22 mouse cellular contexts compared by ENCODE assay signal in genomic region chr14:62018804-62019203, GRCm38 (mm10).
"Had no signal": no experiment of that assay in that cellular context is flagged by ENCODE, and none has a peak within 500 bp of the region (broad histone marks: within the 10 kb centered on the region; RNA-seq: fewer than 3 reads in every experiment).

No protein-coding gene starts in this region.

- H3K4me3 ChIP-seq: liver, embryonic 13.5 days; liver, embryonic 15.5 days; lung, embryonic 15.5 days; megakaryocyte, embryonic 14.5 days; midbrain, embryonic 13.5 days; midbrain, embryonic 15.5 days; myocyte; neural tube, embryonic 13.5 days; neural tube, embryonic 15.5 days had no signal

- H3K9ac ChIP-seq: liver, embryonic 13.5 days; liver, embryonic 15.5 days; liver, postnatal 0 days; lung, embryonic 15.5 days; midbrain, embryonic 13.5 days; midbrain, embryonic 15.5 days; neural tube, embryonic 13.5 days; neural tube, embryonic 15.5 days had no signal

- H3K4me2 ChIP-seq: liver, embryonic 11.5 days; liver, embryonic 13.5 days; liver, embryonic 15.5 days; lung, embryonic 15.5 days; midbrain, embryonic 11.5 days; midbrain, embryonic 13.5 days; midbrain, embryonic 15.5 days; neural tube, embryonic 13.5 days; neural tube, embryonic 15.5 days had no signal

- H3K27me3 ChIP-seq: liver, embryonic 13.5 days; liver, embryonic 15.5 days; lung, embryonic 15.5 days; midbrain, embryonic 13.5 days; midbrain, embryonic 15.5 days; neural tube, embryonic 13.5 days; neural tube, embryonic 15.5 days had no signal

- DNase-seq: liver, embryonic 13.5 days; liver, postnatal 0 days; retina, postnatal 1 day; right cerebral cortex, adult 18-20 months; right cerebral cortex, postnatal 25 days; right cerebral cortex, postnatal 4 days; spleen, adult 18-20 months; thymus, adult 18-20 months; thymus, postnatal 14 days; thymus, postnatal 36 days had no signal

- H3K4me1 ChIP-seq: liver, embryonic 13.5 days; liver, embryonic 15.5 days; megakaryocyte, embryonic 14.5 days; midbrain, embryonic 13.5 days; midbrain, embryonic 15.5 days had no signal

- H3K9me3 ChIP-seq: liver, embryonic 13.5 days; liver, embryonic 15.5 days; lung, embryonic 15.5 days; midbrain, embryonic 13.5 days; midbrain, embryonic 15.5 days; neural tube, embryonic 13.5 days; neural tube, embryonic 15.5 days had no signal

- H3K36me3 ChIP-seq: liver, embryonic 13.5 days; liver, embryonic 15.5 days; lung, embryonic 15.5 days; midbrain, embryonic 13.5 days; midbrain, embryonic 15.5 days; neural tube, embryonic 13.5 days; neural tube, embryonic 15.5 days had no signal

- ATAC-seq: liver, postnatal 0 days; lung, postnatal 0 days; midbrain, embryonic 13.5 days; midbrain, embryonic 15.5 days had no signal

- H3K27ac ChIP-seq: liver, embryonic 13.5 days; liver, embryonic 15.5 days; lung, embryonic 15.5 days; macrophage; midbrain, embryonic 13.5 days; midbrain, embryonic 15.5 days; neural tube, embryonic 13.5 days; neural tube, embryonic 15.5 days had no signal
